Mouse (Mus musculus): ENCODE measurements around the gene Gm9945. TPM values are rescaled to one million over a fixed set of nuclear protein-coding genes. Genes with fewer than 3 reads are reported as not detected.

The Gm9945 gene
- polyA plus RNA-seq, 2 experiments from 2014 or later, result not detected

GRCm38 (mm10) chr11:53495417-53495816 lies 15.5 kb downstream of the Gm9945 start:
- ATAC-seq, result no peak

- ATAC-seq, result no peak
Observed at GRCm38 (mm10) chr11:53496946-53497345, 17.0 kb downstream of the Gm9945 start.

DNA sequence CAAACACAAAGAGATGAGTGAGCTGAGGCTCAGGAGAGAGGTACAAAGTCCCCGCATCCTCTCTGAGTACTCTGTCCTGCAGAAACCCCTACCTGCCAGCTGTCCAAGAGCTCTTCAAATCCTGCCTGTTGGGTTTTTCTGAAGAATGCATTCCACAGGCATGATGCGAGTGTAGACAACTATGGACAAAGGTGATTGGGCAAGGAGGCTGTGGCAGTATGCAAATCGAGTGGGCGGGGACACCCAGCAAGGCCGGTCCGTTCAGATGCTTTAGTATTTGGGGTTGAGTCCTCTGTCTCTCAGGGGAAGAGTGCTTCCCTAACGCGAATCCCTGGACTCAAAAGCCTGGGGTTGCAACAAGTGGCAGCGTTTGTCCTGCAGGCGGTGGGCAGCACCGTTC lies 20.6 kb downstream of the Gm9945 start:
- ATAC-seq, result no peak

GRCm38 (mm10) chr11:53502039-53502765 lies 22.2 kb downstream of the Gm9945 start:
- no peak for ATAC-seq

DNA sequence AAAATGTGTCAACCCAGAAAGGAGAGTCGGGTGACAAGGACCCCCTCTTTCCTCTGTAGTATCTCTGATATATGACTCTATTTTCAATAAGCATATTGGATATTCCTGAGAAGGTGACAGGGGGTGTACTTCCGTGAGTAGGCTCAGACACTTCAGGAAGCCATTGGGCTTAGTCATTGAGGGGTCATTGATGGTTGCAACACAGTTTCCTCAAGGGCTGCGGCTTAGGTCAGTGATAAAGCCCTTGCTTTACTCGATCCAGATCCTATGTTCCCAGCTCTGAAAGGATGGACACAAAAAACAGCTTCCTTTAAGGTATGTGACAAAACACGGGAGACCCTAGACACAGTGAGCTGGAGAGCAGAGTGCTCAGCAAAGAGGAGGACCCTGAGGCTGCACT lies 23.8 kb downstream of the Gm9945 start:
- no peak for ATAC-seq

DNA sequence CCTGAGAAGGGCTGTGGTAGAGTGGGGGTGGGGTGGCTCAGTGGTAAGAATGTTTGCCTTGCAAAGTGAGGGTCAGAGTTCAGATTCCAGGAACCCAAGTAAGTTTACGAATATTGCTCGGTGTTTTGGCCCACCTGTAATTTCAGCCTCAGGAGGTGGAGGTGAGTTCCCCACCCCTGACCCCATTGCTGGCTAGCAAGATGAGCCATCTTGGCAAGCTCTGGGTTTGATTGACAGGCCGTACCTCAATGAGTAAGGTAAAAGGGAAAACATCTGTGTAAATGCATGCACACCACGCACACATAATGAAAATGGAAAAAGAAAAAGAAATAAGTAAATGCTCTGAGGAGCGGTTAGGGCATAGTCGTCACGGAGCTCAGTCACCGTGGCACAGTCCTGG lies 24.4 kb downstream of the Gm9945 start:
- no peak for ATAC-seq

- no peak for ATAC-seq
Observed at GRCm38 (mm10) chr11:53505026-53505663, 25.2 kb downstream of the Gm9945 start.

DNA sequence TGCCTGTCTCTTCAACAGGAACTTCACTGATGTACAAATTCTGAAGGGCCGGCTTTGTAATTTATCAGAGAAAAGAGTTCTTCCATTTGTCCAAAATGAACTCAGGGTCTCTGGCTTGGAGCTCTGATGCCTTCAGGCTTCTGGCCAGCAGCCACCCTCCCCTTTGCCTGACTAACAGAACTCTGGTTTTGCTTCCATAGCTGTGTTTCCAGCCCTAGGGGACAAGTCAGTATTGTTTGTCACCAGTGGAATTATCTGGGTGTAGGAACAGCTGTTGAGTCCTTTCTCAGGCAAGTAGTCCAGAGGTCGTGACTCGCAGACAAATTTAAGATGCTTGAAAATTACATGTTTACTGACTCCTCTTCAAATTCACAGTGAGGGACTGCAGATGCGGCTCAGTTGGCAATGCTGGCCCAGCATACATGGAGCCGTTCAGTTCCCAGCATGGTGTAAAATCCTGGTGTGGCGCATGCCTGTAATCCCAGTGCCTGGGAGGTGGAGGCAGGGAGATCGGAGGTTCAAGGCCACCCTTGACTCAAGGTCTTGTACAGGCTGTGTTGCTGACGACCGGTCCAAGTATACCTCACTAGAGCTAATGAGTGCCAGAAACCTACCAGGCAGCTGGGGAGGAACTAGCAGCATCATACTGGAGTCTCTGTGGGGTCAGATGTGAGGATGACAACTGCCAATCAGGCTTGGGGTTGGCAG lies 27.3 kb downstream of the Gm9945 start:
- no peak for ATAC-seq

DNA sequence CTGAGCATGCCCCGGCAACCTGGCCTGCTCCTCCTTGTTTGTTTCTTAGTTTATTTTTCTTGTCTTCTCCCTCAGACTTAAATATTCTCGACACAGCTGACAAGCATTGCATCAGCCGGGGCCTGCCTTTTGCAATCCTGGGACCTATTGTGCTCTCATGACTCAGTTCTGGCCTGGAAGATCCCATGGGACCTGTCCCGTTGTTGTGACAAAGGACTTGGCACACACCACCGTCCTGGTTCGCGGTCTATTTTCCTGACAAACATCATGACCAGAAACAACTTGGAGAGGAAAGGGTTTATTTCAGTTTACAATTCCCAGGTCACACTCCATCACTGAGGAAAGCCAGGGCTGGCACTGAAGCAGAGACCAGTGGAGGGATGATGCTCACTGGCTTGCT lies 28.2 kb downstream of the Gm9945 start:
- no peak for ATAC-seq

DNA sequence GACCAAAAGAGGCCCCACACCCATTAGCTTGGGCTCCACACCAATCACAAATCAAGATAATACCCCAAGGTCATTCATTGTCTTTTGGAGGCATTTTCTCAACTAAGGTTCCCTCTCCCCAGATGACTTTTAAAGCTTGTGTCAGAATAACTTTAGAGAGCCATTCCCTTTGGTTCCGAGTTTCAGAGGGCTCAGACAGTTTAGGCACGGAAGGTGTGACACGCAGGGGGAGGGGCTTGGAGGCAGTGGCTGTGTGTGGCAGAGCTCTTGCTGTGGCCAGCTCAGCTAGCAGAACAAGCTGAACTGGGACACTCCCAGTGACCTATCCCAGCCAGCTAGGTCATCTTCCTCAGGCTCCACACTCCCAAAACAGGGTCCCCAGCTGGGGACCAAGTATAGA lies 28.6 kb downstream of the Gm9945 start:
- ATAC-seq, result no peak

DNA sequence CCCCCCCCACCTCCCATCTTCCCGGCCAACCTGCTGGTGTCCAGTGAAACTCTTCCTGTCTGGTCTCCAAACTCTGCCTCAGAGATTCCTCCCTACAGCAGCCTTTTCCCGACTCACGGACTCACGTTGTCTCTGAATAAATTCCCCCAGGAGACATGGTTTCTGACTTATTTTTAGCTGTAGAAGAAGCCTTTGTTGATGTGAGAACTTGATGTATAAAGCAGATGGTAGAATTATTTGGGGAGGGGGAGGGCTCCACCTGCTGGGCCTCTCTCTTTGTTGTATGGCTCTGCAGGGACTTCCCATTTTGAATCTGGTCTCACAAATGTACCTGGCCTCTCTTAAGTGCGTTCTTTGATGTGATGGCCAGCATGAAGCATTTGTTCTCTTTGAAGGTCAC lies 30.4 kb downstream of the Gm9945 start:
- ATAC-seq, result no peak

- peak; percentile 74 for ATAC-seq
Observed at GRCm38 (mm10) chr11:53516775-53517627, 37.0 kb downstream of the Gm9945 start.

DNA sequence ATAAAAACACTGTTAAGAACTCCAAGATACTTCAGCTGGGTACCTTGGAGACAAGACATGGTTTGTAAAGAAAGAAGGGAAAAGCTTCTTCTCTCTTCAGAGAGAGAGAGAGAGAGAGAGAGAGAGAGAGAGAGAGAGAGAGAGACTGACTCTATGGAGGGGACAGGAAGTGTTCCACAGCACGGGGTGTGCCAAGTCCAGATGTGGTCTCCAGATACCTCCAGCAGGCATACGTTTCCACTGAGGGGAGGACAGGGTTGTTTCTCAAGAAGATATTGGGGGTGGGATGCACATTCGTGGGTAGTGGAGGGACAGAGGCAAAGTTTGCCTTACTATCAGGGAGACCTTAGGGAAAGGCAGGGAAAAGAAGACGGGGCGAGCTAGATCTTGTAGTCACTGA lies 38.8 kb downstream of the Gm9945 start:
- no peak for ATAC-seq

GRCm38 (mm10) chr11:53519207-53520121 lies 39.5 kb downstream of the Gm9945 start, which contains the start of gene Sept8:
TSS of gene Sept8 (plus strand) at chr11:53519257.
- ATAC-seq, result peak; percentile 77

GRCm38 (mm10) chr11:53520122-53520978 lies 40.4 kb downstream of the Gm9945 start:
- no peak for ATAC-seq

DNA sequence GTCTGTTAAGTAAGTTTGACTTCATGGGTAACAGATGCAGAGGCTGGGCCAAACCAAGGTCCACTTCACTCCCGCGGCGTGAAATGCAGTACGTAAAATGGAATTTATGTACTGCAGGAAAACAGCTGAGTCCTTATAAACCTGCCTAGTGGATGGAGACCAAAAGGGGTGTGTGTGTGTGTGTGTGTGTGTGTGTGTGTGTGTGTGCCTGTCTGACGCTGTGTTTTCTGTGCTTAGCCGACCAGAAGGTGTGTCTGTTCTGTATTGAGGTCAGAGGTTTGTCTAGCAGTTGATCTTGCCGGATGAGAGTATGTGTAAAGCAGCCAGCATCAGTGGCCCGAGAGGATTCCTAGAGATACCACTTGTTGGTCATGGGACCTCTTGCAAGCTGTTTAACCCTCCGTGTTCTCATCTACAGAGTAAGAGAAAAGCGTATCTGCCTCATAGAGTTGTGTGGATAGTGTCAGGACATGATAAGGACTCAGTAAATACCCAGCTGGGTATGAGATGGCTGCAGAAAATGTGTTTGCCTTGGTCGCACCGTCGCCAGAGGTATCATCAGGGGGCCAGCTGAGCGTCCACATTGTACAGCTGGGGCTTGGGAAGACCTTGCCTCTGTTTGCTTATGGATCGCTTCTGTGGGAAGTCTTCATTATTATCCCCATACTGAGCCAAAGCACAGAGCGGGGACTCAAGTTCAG lies 41.3 kb downstream of the Gm9945 start:
- no peak for ATAC-seq

DNA sequence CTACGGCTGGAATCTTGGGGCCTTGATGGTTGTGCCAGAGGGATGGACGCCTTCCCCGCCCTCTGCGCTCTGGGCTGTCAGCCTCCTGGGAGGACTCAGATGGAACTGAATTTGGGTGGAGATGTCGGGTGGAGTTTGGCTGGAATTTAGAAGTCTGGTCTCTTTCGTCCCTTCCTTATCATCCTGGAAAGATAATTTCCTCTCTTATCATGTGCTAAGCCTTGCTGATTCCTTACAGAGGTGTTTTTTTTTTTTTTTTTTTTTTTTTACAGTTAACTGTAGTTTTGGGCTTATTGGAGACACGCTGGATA lies 41.8 kb downstream of the Gm9945 start:
- ATAC-seq, result no peak

GRCm38 (mm10) chr11:53522362-53522761 lies 42.4 kb downstream of the Gm9945 start:
- no peak for ATAC-seq

- no peak for ATAC-seq
Observed at GRCm38 (mm10) chr11:53522930-53523329, 43.0 kb downstream of the Gm9945 start.

Measured in CD4-positive, CD25-positive, alpha-beta regulatory T cell, adult 4 months (primary cell).